Mouse (Mus musculus) cortical plate, adult 2 months (tissue): ENCODE data around the gene Fkrp.

ENCODE experiments used
- CTCF ChIP-seq: fragments of 200-500 bp; IDR thresholded peaks from 2 replicates; pipeline ENCODE4 v1.5.1; 2011; ENCODE audit warnings: mild to moderate bottlenecking, control low read depth, low read length; ENCODE audit not compliant: insufficient read depth; ENCODE audit errors: extremely low read depth
- POLR2A ChIP-seq: fragments of 200-500 bp; IDR thresholded peaks from 2 replicates; pipeline ENCODE4 v1.6.1; 2011; ENCODE audit warnings: mild to moderate bottlenecking, low read length, control low read depth; ENCODE audit not compliant: insufficient read depth; ENCODE audit errors: extremely low read depth

DNA sequence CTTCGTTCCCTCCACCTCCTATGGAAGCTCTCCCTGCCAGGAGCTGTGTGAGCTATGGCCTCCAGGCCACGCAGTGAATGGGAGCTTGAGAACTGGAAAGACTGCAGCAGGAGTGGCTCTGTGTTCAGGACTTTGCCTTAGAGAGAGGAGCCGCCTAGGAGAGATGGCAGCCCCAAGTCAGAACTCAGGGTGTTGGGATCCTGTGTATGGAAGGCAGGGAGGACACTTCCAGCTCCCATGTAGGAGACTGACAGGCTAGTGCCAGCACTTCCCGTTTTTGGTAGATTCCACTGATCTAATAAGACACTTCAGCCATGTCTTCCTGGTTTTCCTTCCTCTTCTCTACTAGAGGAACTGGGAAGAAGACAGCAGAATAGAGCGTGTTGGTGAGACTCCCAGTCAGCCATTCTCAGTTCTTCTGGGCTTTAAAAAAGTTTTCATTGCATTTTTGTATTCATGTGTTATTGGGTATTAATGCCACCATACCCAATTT lies 3.8 kb upstream of the Fkrp start:
- TF ChIP-seq CTCF (no peak), POLR2A (no peak)
